Mouse (Mus musculus): ENCODE results near the gene Syt13. TPM values are rescaled to one million over a fixed set of nuclear protein-coding genes. Genes with fewer than 3 reads are reported as not detected.

Syt13 gene
- polyA plus RNA-seq, 1 experiment from 2014 or later: 15.4 TPM

DNA sequence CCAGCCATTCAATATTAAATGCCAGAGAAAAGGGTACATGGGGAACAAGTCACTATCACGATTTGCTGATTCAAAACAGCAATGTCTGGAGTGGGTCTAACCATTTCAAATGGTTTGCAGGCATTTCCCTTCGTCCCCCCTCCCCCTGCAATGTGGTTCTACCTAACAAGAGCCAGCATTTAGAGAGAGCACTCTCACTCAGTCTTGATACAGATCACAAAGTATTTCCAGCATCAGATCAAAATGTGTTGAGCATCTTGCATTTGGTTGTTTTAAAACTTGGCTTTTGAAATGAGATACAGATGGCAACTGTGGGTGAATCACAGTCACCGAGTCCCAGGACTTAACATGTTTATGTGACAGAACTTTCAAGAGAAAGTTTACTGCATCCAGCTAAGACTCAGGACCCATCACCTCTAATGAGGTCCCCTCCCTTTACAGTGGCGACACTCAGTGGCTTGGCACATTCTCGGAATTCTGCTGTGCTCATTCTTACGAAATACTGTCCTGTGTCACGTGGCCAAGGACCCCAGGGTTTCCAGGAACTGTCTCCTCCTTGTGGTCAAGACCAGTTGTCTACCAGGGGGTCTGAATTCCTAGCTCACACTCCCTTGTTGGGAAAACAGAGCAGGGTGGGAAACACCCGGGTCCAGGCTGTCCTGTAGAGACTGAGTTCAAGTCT, 67.8 kb downstream of the Syt13 start:
- H3K4me2 ChIP-seq (replicated peaks; ENCODE audit: low read depth, low read length): no peak overlapping the region
- no peak for ATAC-seq (ENCODE audit: low FRiP score)
- 77% methylated on average over 8 of the region's 8 CpGs for WGBS

DNA sequence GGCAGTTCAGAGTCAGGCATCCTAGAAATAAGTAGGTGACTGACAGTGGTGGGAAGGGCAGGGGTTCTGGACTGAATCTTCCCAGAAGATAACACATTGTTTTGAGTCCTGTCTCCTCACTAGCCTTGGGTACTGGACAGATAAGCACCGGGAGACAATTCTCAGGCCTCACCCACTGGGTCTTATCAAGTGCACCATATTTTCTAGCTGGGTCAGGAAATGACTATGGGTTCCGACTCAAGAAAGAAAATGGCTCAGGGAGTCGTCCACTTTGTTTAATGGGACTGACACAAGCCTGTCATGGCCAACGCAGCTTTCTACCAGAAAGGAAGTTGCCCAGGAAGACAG, 68.3 kb downstream of the Syt13 start:
- no peaks in the 10 kb centered on the region for H3K9me3 ChIP-seq (ENCODE audit: control insufficient read depth, low read length)
- no peaks in the 10 kb centered on the region for H3K27me3 ChIP-seq (ENCODE audit: control insufficient read depth, insufficient read depth, low read length)
- no peak for DNase-seq (ENCODE audit: low spot score)
- H3K9ac ChIP-seq (ENCODE audit: low read depth, low read length): no peak overlapping the region
- no peaks in the 10 kb centered on the region for H3K4me1 ChIP-seq (replicated peaks; ENCODE audit: control insufficient read depth, insufficient read depth, low read length)
- WGBS: 84% methylated on average over 4 of the region's 4 CpGs
- no peak for ATAC-seq (ENCODE audit: low FRiP score)
- no peak overlapping the region for H3K4me3 ChIP-seq (ENCODE audit: low read depth, low read length)
- H3K36me3 ChIP-seq (ENCODE audit: control insufficient read depth, insufficient read depth, low read length): no peaks in the 10 kb centered on the region
- no peak overlapping the region for H3K4me2 ChIP-seq (replicated peaks; ENCODE audit: low read depth, low read length)
- H3K27ac ChIP-seq (ENCODE audit: low read depth, low read length): no peak overlapping the region

More for the DNA sequence above, 67.8 kb downstream of the Syt13 start:
- no peak overlapping the region for H3K27ac ChIP-seq (ENCODE audit: low read depth, low read length)
- H3K9me3 ChIP-seq (ENCODE audit: control insufficient read depth, low read length): no peaks in the 10 kb centered on the region
- H3K27me3 ChIP-seq (ENCODE audit: control insufficient read depth, insufficient read depth, low read length): no peaks in the 10 kb centered on the region
- H3K9ac ChIP-seq (ENCODE audit: low read depth, low read length): no peak overlapping the region
- H3K36me3 ChIP-seq (ENCODE audit: control insufficient read depth, insufficient read depth, low read length): no peaks in the 10 kb centered on the region
- H3K4me3 ChIP-seq (ENCODE audit: low read depth, low read length): no peak overlapping the region
- DNase-seq (ENCODE audit: low spot score): no peak
- H3K4me1 ChIP-seq (replicated peaks; ENCODE audit: control insufficient read depth, insufficient read depth, low read length): no peaks in the 10 kb centered on the region

- Histone ChIP-seq H3K4me3 (ENCODE audit: low read depth, low read length) (no peak overlapping the region), H3K9me3 (ENCODE audit: control insufficient read depth, low read length) (no peaks in the 10 kb centered on the region), H3K36me3 (ENCODE audit: control insufficient read depth, insufficient read depth, low read length) (no peaks in the 10 kb centered on the region), H3K27me3 (ENCODE audit: control insufficient read depth, insufficient read depth, low read length) (no peaks in the 10 kb centered on the region), H3K4me1 (replicated peaks; ENCODE audit: control insufficient read depth, insufficient read depth, low read length) (no peaks in the 10 kb centered on the region), H3K27ac (ENCODE audit: low read depth, low read length) (no peak overlapping the region), H3K9ac (ENCODE audit: low read depth, low read length) (no peak overlapping the region), H3K4me2 (replicated peaks; ENCODE audit: low read depth, low read length) (no peak overlapping the region)
- ATAC-seq (ENCODE audit: low FRiP score): no peak
- WGBS: 80% methylated on average over 7 of the region's 7 CpGs
- no peak for DNase-seq (ENCODE audit: low spot score)
These were observed 69.6 kb downstream of the Syt13 start for GRCm38 (mm10) chr2:92984321-92985108.

- DNase-seq (ENCODE audit: low spot score): no peak
- H3K4me2 ChIP-seq (replicated peaks; ENCODE audit: low read depth, low read length): no peak overlapping the region
- H3K4me1 ChIP-seq (replicated peaks; ENCODE audit: control insufficient read depth, insufficient read depth, low read length): no peaks in the 10 kb centered on the region
- H3K27me3 ChIP-seq (ENCODE audit: control insufficient read depth, insufficient read depth, low read length): no peaks in the 10 kb centered on the region
- no peaks in the 10 kb centered on the region for H3K36me3 ChIP-seq (ENCODE audit: control insufficient read depth, insufficient read depth, low read length)
- no peak overlapping the region for H3K4me3 ChIP-seq (ENCODE audit: low read depth, low read length)
- H3K27ac ChIP-seq (ENCODE audit: low read depth, low read length): no peak overlapping the region
- WGBS: 86% methylated on average over 2 of the region's 2 CpGs
- H3K9ac ChIP-seq (ENCODE audit: low read depth, low read length): no peak overlapping the region
- ATAC-seq (ENCODE audit: low FRiP score): no peak
- H3K9me3 ChIP-seq (ENCODE audit: control insufficient read depth, low read length): no peaks in the 10 kb centered on the region
These were observed 70.3 kb downstream of the Syt13 start for GRCm38 (mm10) chr2:92985171-92985570.

DNA sequence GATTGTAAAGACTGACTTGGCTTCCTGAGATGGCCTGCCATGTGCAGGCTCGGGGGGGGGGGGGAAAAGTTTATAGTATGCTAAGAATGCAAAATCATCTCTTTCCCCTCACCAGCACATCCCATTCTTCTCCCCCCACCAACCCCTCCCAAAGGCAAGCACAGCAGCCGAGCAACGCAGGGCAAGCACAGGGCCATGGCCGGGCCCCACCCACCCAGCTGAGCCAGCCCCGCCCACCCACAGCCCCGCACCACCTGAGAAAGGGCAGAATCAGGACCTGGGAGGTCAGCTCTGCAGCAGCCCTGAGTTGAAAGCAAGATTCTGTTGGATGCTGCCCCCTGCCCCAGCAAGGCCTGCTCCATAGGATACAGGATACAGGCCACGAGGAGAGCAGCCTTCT, 70.7 kb downstream of the Syt13 start:
- H3K36me3 ChIP-seq (ENCODE audit: control insufficient read depth, insufficient read depth, low read length): no peaks in the 10 kb centered on the region
- no peaks in the 10 kb centered on the region for H3K4me1 ChIP-seq (replicated peaks; ENCODE audit: control insufficient read depth, insufficient read depth, low read length)
- ATAC-seq (ENCODE audit: low FRiP score): no peak
- H3K9ac ChIP-seq (ENCODE audit: low read depth, low read length): no peak overlapping the region
- WGBS: 67% methylated on average over 7 of the region's 7 CpGs
- no peak overlapping the region for H3K4me2 ChIP-seq (replicated peaks; ENCODE audit: low read depth, low read length)
- DNase-seq (ENCODE audit: low spot score): no peak
- H3K27ac ChIP-seq (ENCODE audit: low read depth, low read length): no peak overlapping the region
- H3K9me3 ChIP-seq (ENCODE audit: control insufficient read depth, low read length): no peaks in the 10 kb centered on the region
- H3K4me3 ChIP-seq (ENCODE audit: low read depth, low read length): no peak overlapping the region
- no peaks in the 10 kb centered on the region for H3K27me3 ChIP-seq (ENCODE audit: control insufficient read depth, insufficient read depth, low read length)

- no peaks in the 10 kb centered on the region for H3K27me3 ChIP-seq (ENCODE audit: control insufficient read depth, insufficient read depth, low read length)
- no peak for ATAC-seq (ENCODE audit: low FRiP score)
- H3K27ac ChIP-seq (ENCODE audit: low read depth, low read length): no peak overlapping the region
- no peak overlapping the region for H3K4me3 ChIP-seq (ENCODE audit: low read depth, low read length)
- no peaks in the 10 kb centered on the region for H3K9me3 ChIP-seq (ENCODE audit: control insufficient read depth, low read length)
- 79% methylated on average over 7 of the region's 7 CpGs for WGBS
- no peaks in the 10 kb centered on the region for H3K4me1 ChIP-seq (replicated peaks; ENCODE audit: control insufficient read depth, insufficient read depth, low read length)
- no peak overlapping the region for H3K9ac ChIP-seq (ENCODE audit: low read depth, low read length)
- no peak overlapping the region for H3K4me2 ChIP-seq (replicated peaks; ENCODE audit: low read depth, low read length)
- DNase-seq (ENCODE audit: low spot score): no peak
- no peaks in the 10 kb centered on the region for H3K36me3 ChIP-seq (ENCODE audit: control insufficient read depth, insufficient read depth, low read length)
These were observed 72.3 kb downstream of the Syt13 start for GRCm38 (mm10) chr2:92987108-92987618.

DNA sequence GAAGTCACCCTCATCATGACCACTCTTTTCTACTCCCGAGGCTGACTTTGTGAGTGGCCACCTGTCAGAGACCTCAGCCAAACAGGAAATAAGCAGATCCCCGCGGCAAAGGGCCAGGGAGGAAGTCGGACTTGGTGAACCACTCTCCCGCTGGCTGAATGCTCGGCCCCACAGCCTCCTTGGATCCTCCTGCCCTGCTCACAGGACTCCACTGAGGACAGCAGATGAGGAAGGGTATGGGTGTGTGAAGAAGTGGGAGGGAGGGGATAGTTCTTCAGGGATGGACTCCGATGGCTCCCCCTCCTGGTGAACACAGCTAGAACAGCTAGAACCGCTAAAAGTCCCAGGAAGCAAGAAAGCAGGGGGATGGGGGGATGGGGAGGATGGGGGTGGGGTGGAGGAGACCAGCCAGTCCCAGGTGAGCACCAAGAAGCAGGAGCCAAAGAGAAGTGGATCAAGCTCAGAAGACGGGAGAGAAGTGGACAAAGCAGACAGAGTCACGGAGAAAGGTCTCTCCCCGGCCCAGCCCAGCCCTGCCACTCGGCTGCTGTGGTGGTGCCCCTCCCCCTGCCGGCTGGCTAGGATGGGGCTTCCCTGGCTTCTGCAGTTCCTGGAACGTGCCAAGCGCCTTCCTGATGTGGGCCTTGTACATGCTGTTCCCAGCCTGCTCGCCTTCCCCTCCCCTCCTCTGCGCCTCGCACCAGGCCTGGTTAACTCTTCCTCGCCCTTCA, 73.2 kb downstream of the Syt13 start:
- no peaks in the 10 kb centered on the region for H3K27me3 ChIP-seq (ENCODE audit: control insufficient read depth, insufficient read depth, low read length)
- H3K4me2 ChIP-seq (replicated peaks; ENCODE audit: low read depth, low read length): no peak overlapping the region
- no peaks in the 10 kb centered on the region for H3K36me3 ChIP-seq (ENCODE audit: control insufficient read depth, insufficient read depth, low read length)
- H3K9me3 ChIP-seq (ENCODE audit: control insufficient read depth, low read length): no peaks in the 10 kb centered on the region
- no peak overlapping the region for H3K4me3 ChIP-seq (ENCODE audit: low read depth, low read length)
- ATAC-seq (ENCODE audit: low FRiP score): peak; percentile 68
- no peak overlapping the region for H3K9ac ChIP-seq (ENCODE audit: low read depth, low read length)
- peak; percentile 76 for DNase-seq (ENCODE audit: low spot score)
- 12% methylated on average over 19 of the region's 19 CpGs for WGBS
- no peaks in the 10 kb centered on the region for H3K4me1 ChIP-seq (replicated peaks; ENCODE audit: control insufficient read depth, insufficient read depth, low read length)
- peak overlapping the region; percentile 4; the same call in 1 of the 2 replicates for H3K27ac ChIP-seq (ENCODE audit: low read depth, low read length)

DNA sequence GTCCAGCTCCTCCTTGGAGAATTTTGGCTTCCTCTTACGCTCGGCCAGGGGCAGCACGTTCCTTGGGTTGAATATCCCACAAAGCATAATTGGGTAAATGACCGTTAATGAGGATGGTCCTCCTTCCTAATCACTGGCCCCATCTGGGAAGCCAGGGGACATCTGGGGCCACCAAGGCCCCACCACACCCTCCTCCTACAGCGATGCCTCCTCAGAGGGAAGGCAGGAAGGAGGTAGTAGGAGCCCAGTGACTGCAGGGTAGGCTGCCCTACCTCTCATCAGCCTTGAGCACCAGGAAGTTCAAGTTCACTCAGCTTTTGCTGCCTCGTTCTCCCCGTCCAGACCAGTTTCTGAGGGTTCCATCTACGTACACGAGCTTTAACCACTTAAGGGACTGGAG, 74.7 kb downstream of the Syt13 start:
- ATAC-seq (ENCODE audit: low FRiP score) (no peak), DNase-seq (ENCODE audit: low spot score) (no peak)
- Histone ChIP-seq H3K9me3 (ENCODE audit: control insufficient read depth, low read length) (no peaks in the 10 kb centered on the region), H3K9ac (ENCODE audit: low read depth, low read length) (no peak overlapping the region), H3K27me3 (ENCODE audit: control insufficient read depth, insufficient read depth, low read length) (no peaks in the 10 kb centered on the region), H3K4me2 (replicated peaks; ENCODE audit: low read depth, low read length) (no peak overlapping the region), H3K36me3 (ENCODE audit: control insufficient read depth, insufficient read depth, low read length) (no peaks in the 10 kb centered on the region), H3K27ac (ENCODE audit: low read depth, low read length) (no peak overlapping the region), H3K4me3 (ENCODE audit: low read depth, low read length) (no peak overlapping the region), H3K4me1 (replicated peaks; ENCODE audit: control insufficient read depth, insufficient read depth, low read length) (no peaks in the 10 kb centered on the region)
- WGBS: 87% methylated on average over 9 of the region's 9 CpGs

All from hindbrain, embryonic 11.5 days (tissue).